Mouse (Mus musculus) intestine, embryonic 14.5 days (tissue): ENCODE results near the gene Syt14. TPM values are rescaled to one million over a fixed set of nuclear protein-coding genes. Genes with fewer than 3 reads are reported as not detected.

Experiments
- polyA plus RNA-seq: library from polyadenylated mRNA; unstranded; fragments of >200 nt; fragmentation: Nextera tagmentation; extraction: Ambion mirVana; gene quantifications from 2 replicates; pipeline ENCODE4 v1.2.1, GENCODE M21; 2014

Gene Syt14
- polyA plus RNA-seq, 1 experiment from 2014 or later, result 3.3 TPM

Other genes starting within 250 kb of the Syt14 start
- 20.2 and 20.7 TPM in 2 replicates for gene Sertad4, start 180.0 kb downstream of the Syt14 start, polyA plus RNA-seq
- gene Diexf, start 94.5 kb upstream of the Syt14 start, polyA plus RNA-seq, result 11.2 and 12.1 TPM in 2 replicates
- gene Irf6, start 117.3 kb upstream of the Syt14 start, polyA plus RNA-seq, result 69.1 and 71.5 TPM in 2 replicates
- 15.6 and 17.1 TPM in 2 replicates for gene A130010J15Rik, start 132.3 kb upstream of the Syt14 start, polyA plus RNA-seq
- 3.5 and 3.8 TPM in 2 replicates for gene Traf3ip3, start 165.9 kb upstream of the Syt14 start, polyA plus RNA-seq
- 3.4 and 4.0 TPM in 2 replicates for gene Lamb3, start 171.9 kb upstream of the Syt14 start, polyA plus RNA-seq
- 0.36 and 0.87 TPM in 2 replicates for gene Hsd11b1, start 228.3 kb upstream of the Syt14 start, polyA plus RNA-seq
- 23.3 and 24.3 TPM in 2 replicates for gene G0s2, start 237.4 kb upstream of the Syt14 start, polyA plus RNA-seq